Mouse (Mus musculus): ENCODE results near the gene Shb.
A peak's percentile ranks its signal among the peaks of the same experiment; 100 is the strongest.
"Not testable (repeated sequence)": the region's sequence is repeated elsewhere in the genome, so short reads cannot be mapped to it uniquely, and the experiment has no call there.

Gene Shb

DNA sequence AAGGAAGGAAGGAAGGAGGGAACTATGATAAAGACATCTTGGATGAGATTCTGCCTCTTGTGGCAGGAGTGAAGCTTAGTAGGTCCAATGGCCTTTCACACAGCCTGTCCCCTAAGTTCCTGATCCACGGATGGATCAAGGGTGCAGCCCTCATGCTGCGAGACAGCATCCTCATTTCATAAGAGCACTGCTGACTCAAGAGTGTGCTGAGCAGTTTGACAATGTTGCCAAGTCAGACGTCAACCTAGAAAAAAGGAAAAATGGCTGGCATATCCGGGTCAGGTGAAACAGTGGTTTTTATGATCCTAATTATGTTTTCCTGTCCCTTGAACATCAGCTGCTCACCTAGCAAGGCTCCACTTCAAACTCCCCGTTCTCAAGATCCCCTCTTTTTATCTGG, 138.6 kb downstream of the Shb start:
- peak; percentile 37 for DNase-seq (ENCODE audit: low read depth)

DNA sequence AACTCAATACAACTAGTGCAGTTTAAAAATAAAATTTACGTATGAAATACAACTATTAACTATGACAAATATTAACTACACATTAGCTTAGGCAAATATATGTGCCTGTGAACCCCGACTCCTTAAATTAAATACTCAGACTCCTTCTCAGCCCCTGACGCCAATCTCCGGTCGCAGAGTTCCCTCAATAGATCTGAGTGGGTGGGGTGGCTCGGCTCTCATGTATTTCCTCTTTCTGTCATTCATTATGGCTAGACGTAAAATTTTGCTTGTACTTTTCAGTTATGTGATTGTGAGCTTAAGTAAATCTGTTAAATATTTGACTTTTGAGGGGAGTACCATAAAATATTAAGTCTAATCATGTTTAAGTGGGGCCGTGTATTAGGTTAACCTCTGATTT, 139.3 kb downstream of the Shb start:
- DNase-seq (ENCODE audit: low read depth): no peak

GRCm38 (mm10) chr4:45392572-45392971, 139.7 kb downstream of the Shb start:
- no peak for DNase-seq (ENCODE audit: low read depth)

DNA sequence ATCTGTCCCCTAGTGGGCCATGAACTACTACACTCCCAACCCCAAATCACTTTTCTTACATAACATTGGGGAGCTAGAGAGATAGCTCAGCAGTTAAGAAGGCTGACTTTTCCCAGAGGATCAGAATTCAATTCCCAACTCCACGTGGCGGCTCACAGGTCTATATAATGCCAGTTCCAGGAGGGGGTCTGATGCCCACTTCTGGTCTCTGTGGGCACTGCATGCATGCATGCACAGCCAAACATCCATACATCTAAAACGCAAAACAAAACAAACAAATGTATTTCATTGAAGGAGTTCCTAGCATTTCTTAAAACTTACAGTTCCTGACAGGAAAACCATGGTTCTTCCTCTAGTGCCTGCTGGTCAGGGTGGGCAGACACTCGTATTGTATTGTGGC, 140.2 kb downstream of the Shb start:
- DNase-seq (ENCODE audit: low read depth): no peak

DNA sequence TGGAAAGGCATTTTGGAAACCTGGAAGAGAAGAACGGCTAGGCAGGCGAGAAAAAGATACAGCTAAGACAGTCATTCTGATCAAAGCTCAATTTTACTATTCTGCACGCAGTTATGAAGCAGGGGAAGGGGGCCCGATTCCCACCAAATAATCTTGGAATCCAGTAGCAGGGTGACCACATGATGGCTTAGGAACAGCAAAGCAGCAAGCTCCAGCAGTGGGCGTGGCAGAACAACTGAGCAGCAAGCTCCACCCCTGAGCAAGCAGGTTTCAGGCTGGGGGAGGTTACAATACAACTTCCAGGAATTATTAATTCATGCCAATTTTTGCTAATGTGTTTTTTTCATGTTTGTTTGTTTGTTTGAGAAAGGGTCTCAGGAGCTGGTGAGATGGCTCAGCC, 145.0 kb downstream of the Shb start:
- not testable (repeated sequence) for DNase-seq (ENCODE audit: low read depth)

- not testable (repeated sequence) for DNase-seq (ENCODE audit: low read depth)
Observed at GRCm38 (mm10) chr4:45382133-45382532, 150.1 kb downstream of the Shb start.

DNA sequence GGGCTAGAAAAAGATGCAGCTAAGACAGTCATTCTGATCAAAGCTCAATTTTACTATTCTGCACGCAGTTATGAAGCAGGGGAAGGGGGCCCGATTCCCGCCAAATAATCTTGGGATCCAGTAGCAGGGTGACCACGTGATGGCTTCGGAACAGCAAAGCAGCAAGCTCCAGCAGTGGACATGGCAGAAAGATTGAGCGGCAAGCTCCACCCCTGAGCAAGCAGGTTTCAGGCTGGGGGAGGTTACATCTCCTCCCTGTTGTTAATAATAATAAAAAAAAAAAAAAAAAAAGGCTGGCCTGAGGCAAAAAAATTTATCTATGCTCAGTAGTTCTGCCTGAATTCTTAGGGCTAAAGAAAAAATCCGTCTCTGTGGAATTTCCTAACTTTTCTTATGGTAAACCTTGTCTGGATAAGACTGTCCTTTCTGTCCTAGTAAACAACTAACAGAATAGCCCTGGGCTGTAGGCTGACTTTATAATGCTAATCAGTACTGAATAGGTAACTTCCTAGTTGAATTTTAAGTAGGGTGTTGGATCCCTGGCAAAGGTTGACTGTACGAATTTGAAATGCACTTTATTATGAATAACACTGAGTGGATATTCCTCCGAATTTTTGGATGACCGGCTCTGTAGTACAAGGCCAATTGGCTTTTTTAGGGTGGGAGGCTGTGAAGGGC, 151.2 kb downstream of the Shb start:
- DNase-seq (ENCODE audit: low read depth): not testable (repeated sequence)

GRCm38 (mm10) chr4:45376573-45376972, 155.7 kb downstream of the Shb start:
- no peak for DNase-seq (ENCODE audit: low read depth)

GRCm38 (mm10) chr4:45374879-45375278, 157.4 kb downstream of the Shb start:
- DNase-seq (ENCODE audit: low read depth): no peak
